Mouse (Mus musculus) embryo, embryonic 10 days (tissue): ENCODE data around the gene Gpr137.

Source experiments
- DNase-seq: peaks from one replicate; pipeline ENCODE4 v3.0.0-alpha.2; 2015; ENCODE audit warnings: low spot score

Gene Gpr137

GRCm38 (mm10) chr19:6921647-6922567, 20.4 kb downstream of the Gpr137 start, which contains the start of gene Esrra:
TSS of gene Esrra (minus strand) at chr19:6921813.
- peak; percentile 100 for DNase-seq

GRCm38 (mm10) chr19:6920741-6921636, 21.3 kb downstream of the Gpr137 start:
- peak; percentile 64 for DNase-seq

GRCm38 (mm10) chr19:6919876-6920740, 22.2 kb downstream of the Gpr137 start:
- DNase-seq, result peak; percentile 52

- no peak for DNase-seq
These were observed 22.8 kb downstream of the Gpr137 start for GRCm38 (mm10) chr19:6919431-6919830.

- DNase-seq, result no peak
These were observed 24.0 kb downstream of the Gpr137 start for GRCm38 (mm10) chr19:6918321-6918720.

GRCm38 (mm10) chr19:6916496-6916895, 25.8 kb downstream of the Gpr137 start:
- no peak for DNase-seq

GRCm38 (mm10) chr19:6915276-6915675, 27.0 kb downstream of the Gpr137 start:
- DNase-seq, result no peak

GRCm38 (mm10) chr19:6914540-6914939, 27.7 kb downstream of the Gpr137 start:
- no peak for DNase-seq

GRCm38 (mm10) chr19:6913991-6914390, 28.3 kb downstream of the Gpr137 start:
- no peak for DNase-seq

- DNase-seq, result no peak
These were observed 29.2 kb downstream of the Gpr137 start for GRCm38 (mm10) chr19:6913036-6913435.

GRCm38 (mm10) chr19:6912205-6912970, 29.9 kb downstream of the Gpr137 start:
- no peak for DNase-seq

- no peak for DNase-seq
These were observed 30.9 kb downstream of the Gpr137 start for GRCm38 (mm10) chr19:6911101-6912074.

- DNase-seq, result peak; percentile 67
These were observed 32.0 kb downstream of the Gpr137 start for GRCm38 (mm10) chr19:6910306-6910705.

- peak; percentile 96 for DNase-seq
These were observed 32.6 kb downstream of the Gpr137 start, which contains the start of the genes Trmt112 and Prdx5 for GRCm38 (mm10) chr19:6909507-6910289. TSS of gene Trmt112 (plus strand) at chr19:6909698. TSS of gene Prdx5 (minus strand) at chr19:6910106.

GRCm38 (mm10) chr19:6909021-6909420, 33.3 kb downstream of the Gpr137 start:
- no peak for DNase-seq

GRCm38 (mm10) chr19:6907811-6908540, 34.3 kb downstream of the Gpr137 start:
- DNase-seq, result no peak

- no peak for DNase-seq
These were observed 35.2 kb downstream of the Gpr137 start for GRCm38 (mm10) chr19:6907094-6907493.

GRCm38 (mm10) chr19:6906199-6906598, 36.1 kb downstream of the Gpr137 start:
- no peak for DNase-seq
